Mouse (Mus musculus) ovary, adult 18-20 months (tissue): Measurements from ENCODE around the gene Dlgap1.
"Not testable (repeated sequence)": the region's sequence is repeated elsewhere in the genome, so short reads cannot be mapped to it uniquely, and the experiment has no call there.

Experiments
- DNase-seq: peaks from one replicate; pipeline ENCODE4 v3.0.0; 2022; ENCODE audit warnings: low spot score, mixed read lengths

The Dlgap1 gene

DNA sequence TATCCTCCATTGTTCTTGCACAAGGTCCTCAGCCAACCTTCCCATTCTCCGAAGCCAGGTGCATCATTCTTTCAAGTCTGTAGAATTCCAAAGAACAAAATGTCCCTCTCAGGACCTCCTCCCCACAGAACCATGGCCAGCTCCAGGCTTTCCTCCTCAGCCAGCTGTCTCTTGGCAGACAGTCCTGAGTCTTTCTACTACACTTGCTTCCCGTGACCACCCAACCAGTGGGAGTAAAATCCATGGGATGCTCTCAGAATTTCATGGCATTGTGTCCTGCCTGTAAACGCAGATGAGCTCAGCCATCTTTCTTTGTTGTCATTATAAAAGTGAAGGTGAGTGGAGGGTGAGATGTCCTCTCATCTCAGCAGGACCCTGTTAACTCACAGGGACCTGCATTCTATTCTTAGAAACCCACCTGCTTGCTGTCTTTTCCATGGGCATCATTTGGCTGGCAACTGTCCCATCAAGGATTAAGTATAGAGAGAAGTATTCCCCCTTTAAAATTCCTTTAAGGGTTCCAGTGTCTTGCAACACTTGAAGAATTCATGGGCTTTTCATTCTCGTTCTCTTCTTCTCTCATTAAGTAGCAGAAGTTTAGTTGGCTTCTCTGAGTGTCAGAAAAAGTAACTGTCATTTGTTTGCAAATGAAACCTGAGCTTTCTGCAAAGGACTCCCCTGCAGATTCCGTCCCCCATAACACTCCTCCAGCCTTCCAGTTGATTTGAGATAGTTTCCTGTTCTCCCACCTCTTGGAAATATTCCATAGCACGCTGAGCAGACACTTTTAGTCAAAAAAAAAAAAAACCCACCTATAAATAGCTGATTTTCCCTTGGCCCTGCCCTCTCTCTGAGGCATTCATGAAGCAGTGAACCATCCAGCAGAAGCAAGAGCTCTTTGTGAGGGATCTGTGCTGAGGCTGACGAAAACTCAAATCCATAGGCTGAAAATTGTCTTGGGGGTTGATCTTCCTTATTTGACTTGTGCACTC is 559.6 kb downstream of the Dlgap1 start:
- no peak for DNase-seq

DNA sequence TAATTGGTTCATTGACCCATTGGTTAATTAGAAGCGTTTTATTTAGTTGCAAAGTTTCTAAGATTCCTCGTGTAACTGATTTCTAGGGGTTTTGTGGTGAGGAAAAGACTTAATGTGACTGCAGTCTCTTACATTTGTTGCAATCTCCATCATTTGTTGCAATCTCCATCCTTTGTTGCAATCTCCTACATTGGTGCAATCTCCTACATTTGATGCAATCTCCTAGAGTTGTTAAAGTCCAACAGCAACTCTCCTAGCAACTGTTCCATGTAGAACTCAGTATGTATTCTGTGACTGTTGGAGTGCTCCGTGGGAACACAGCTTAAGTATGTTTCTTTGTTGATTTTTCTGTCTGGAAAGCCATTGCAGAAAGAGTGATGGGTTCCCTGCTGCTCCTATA is 565.4 kb downstream of the Dlgap1 start:
- no peak for DNase-seq

DNA sequence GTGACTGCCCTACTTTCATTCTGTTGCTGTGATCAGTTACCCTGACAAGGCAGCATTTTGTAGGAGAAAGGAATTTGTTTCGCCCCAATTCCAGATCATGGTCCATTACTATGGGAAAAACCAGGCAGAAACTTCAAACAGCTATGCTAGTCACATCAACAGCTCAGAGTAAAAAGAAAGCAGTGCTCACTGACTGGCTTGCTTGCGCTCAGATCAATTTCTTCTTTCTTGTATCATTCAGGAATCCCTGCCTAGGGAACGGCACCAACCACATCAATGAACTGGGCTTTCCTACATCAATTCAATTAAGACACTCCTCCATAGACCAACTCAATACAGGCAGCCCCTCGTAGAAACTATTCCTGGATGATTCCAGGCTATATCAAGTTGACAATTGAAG is 572.9 kb downstream of the Dlgap1 start:
- no peak for DNase-seq

DNA sequence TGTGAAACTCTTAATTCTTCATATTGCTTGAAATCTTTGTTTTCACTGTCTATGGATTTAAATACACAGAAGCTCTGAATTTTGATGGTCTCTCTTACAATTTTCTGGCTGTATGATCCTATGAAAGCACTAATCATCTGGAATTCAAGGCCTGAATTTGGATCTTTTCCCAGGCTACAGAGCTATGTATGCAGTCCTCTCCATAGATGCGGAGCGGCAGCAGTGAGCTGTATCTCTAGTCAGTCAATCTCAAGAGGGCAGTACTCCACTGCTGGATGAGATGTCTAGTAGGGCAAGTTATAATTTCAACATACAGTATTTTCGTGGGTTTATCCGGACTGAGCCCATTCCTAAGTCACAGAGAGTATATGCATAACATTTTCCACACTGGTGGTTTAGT is 581.9 kb downstream of the Dlgap1 start:
- DNase-seq = no peak

DNA sequence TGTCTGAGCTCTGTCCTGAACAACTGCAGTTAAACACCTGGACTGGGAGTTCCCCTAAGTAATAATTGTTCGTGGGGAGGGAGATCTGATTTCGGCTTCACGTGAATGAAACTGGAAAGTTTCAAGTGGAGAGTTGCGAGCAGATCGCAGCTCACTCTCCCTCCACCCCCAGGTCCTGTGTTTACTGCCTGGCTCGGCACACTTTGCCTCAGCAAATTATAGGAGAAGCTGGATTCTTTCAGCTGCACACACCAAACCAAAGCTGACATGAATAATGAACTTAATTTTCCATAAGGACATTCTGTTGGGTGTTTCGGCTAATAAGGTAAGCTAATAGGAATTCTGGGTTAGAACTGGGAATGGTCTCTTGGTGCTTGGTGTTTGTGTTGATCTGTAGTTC is 592.7 kb downstream of the Dlgap1 start:
- DNase-seq = no peak

DNA sequence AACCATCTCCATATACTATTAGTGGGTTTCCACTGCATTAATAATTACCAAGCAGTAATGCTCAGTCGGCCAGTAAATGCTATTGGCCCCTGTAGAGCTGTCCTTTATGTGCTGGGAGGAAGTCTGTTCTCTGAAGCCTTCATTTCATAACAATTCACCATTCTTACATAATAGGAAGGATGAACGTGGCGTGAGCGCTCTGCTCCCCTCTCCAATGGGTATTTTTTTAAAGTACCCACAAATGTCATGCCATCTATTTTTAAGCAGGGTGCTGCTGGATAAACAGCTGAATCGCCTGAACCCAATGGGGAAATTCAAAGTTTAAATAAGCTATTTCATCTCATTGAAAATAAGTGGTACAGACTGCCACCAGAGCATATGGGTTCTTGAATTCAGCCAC is 602.0 kb downstream of the Dlgap1 start:
- DNase-seq = no peak

DNA sequence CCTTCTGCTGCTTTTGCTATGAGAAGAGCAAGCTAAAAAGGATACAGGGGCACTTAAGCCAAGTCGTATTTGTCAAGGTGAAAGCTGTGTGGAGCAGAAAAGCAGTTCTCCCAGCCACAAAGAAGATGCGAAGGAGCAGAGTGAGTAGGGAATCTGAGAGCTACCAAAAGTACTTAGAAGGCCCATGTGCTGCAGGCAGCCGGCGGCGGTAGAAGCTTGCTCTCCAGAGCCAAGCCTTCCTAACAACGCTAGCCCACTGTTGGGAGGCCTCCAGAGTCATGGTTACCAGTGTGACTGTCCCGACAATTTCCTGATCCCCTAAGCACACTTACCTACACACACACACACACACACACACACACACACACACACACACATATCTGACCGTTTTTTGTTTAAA is 614.2 kb downstream of the Dlgap1 start:
- no peak for DNase-seq

DNA sequence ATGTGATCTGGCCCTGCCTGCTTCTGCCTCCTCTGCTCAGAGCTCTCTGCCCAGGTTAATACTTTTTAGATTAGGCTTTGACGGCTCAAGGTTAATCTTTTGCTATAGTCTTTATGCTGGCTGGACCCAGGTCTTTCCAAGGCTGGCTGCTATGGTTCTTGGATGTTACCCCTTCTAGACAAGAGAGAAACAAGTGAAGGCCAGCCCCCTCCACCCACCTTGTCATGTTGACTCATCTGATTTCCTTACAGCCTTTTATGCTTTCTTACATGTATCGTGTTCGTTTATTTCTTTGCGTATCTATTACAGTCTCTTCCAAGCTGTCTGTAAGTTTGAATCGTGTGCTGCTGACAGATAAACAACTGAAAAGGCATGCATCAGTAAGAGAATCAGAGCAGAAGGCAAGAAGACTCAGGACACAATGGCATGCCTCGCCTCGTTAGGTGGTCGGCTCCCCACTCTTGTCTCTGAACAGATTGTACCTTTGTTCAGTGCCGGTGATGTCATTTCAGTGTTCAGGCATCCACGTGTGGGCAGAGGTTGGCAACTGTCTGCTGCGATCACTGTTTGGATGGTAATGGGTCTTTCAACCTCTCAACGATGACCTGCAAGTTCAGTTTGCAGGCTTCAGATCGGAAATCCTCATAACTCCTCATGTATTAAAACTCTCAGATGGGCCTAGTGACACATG is 618.0 kb downstream of the Dlgap1 start:
- no peak for DNase-seq

DNA sequence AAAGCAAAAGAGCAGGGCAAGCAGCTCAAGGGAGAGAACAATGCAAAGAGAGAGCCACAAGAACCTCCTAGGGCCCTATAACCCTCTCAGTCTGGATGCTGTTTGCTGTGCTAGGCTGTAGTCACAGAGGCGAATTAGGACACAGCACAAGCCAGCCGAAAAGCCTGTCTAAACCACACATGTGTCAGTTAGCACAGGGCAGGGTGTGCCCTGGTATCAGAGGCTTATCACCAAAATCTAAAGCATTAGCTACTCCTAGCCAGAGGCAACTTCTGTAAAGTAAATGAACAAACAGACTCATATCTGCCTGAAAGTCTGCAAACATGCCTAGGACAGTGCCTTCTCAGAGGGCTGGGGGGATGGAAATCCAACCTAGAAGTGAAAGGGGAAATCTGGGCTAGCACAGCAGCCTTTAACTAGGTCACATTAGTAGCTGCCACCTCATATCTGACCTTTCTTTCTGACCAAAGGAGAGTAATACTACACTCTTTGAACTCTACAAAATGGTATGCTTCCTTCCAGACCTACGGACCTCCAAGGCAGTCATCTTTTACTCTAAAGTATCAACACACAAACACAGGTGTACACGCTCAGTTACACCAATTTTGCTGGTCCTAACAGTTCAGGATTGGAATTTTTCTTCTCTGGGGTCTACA is 619.2 kb downstream of the Dlgap1 start:
- DNase-seq = not testable (repeated sequence)

DNA sequence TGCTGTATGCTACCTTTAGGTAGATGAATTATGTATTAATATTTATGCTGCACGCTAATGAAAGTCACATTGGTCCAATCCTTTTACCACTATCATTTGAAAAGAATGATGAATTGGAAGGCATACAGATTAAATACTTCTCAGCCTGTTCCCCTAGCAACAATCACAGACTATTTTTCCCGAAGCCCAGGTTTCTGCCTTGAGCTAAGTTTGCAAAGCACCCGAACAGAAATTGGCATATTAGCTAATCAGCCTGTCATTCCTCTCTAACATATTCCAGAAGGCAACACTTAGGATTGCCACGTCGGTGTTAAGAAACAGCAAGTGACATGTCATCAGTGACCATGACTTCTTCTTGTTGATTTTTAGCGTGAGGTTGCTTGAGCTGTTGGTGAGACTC is 619.8 kb downstream of the Dlgap1 start:
- no peak for DNase-seq

DNA sequence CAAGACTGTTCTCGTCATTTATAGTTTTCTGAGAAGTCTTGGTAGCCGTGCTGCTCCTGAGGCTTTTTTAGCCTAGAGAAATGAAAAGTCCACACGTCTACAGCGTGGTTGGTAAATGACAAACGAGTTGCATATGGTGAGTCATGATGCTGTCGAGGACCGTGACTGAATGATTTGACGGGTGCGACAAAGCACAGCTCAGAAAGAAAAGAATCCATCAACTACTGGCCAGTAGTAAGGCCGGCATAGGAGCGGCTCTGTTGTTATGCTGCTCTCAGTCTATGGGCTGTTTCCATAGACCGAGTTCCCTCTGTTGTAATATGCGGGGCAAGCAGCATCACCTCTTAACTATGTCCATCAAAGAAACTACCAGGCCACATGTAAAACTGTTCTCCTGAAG is 620.3 kb downstream of the Dlgap1 start:
- DNase-seq = no peak

DNA sequence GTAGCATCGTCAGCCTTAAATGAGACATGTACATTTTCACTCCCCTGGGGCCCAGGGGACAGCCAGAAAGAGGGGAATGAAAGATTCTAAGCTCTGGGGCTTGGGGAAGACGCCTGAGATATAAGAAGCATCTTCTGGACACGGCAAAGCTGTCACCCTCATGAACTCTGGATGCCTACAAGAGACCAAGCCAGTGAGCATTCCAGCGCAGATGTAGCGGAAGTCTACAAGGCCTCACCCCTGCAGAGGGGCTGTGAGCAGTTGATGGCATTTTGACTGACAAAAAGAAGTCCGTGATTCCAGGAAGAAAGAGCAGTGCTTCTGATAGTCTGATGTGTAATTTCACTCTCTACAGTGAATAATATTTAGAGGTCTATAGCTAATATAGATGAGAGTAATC is 621.6 kb downstream of the Dlgap1 start:
- no peak for DNase-seq

DNA sequence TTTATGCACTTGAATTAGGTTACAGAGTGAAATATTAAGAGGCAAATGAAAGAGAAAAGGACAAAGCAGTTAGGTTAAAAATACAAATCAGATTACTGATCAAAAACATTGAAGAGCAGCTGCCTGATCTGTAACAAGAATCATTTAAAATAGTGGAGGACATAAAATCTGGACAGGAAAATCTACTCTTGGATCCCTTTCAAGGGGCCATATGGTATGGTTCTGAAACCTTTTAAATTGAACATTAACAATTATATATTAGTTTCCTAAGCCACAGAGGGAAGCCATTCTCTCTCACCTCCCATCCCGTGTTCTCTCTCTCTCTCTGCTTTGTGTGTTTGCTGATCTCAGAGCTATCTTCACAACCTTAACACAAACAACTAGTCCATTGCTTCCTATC is 625.4 kb downstream of the Dlgap1 start:
- DNase-seq = no peak

DNA sequence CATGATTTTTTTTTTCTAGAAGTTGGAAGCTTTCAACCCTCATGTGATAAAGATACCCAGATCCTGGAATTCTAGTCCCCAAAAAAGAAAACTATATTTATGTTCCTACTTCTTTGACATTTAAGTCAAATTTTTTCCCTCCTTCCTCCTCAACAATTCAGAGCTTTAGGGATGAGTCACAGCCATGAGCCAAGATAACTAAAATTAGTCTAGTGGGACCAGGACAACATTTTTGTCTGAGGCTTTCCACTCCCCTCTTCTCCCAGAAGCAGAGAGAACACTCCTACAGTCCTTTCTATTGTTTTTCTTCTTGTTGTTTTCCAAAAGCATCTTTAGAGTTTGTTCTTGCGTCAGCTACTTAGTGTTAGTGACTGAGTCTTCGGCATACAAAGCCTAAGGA is 627.5 kb downstream of the Dlgap1 start:
- DNase-seq = no peak

DNA sequence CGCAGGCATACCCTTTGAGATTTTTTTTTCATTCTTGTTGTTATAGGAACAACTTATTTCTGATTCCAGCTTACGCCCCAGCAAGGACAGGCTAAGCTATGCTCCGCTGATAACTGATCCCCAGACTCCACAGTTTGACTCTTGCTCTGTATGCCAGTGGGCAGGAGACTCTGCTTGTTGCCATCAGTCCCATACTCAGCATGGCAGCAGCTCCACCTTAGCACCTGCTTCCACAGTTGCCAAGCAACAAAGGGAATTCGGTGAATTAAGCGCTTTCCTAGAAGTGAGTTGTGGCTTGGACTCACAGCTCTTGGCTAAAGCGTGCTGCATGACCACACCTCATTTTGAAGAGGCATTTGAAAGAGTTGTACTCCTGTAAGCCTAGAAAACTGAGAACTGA is 631.6 kb downstream of the Dlgap1 start:
- DNase-seq = no peak

DNA sequence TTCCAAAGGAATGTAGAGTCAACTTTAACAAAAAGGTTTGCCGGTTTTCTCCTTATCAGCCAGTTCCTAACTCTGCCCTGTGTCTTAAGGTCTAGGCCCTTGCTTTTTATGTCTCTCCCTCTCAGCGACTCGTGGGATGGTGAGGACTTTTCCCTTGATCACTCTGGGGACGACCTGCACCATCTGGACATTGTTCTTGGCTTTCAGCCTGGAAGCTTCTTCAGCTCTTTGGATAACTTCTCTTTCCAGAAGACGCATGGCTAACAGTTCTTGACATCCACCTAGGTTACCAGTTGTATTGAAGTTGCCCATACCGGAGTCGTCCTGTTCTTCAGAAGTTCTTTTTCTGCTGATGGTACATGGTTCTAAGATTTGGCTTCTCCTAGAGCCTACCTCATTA is 633.2 kb downstream of the Dlgap1 start:
- no peak for DNase-seq

DNA sequence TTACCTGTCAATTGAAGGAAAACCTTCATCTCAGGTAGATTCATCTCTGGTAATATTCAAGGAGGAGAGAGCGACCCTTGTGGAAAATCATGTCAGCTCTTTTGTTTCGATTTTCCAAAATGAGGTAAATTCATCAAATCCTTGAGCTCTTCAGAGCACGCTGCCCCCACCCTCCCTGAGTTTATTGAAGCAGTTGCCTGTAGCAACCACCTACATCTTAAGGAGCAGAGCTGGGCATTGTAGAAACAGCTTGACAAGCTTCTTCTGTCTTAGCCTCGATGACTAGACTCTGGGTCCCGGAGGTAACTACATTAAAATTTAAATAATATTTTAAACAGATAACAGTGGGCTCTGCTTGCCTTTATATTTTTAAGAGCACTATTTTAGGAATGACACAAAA is 636.8 kb downstream of the Dlgap1 start:
- no peak for DNase-seq

DNA sequence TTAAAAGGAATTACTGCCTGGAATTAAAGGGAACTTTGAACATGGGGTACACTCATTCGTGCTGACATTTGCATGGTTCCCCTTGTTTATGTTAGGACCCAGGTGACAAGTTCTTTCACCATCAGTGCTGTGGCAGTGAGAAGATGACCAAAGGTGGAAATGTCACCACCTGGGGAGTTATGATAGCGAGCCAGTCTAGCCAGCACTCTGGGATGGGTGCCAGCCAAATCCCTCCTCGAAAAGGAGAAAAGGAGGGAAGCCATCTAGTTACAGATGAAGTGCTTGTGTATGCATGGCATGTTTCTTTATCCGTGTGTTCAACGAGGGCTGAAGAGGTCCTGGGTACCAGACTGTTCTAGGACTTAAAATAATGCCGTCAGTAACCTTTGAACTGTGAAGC is 643.3 kb downstream of the Dlgap1 start:
- DNase-seq = no peak

DNA sequence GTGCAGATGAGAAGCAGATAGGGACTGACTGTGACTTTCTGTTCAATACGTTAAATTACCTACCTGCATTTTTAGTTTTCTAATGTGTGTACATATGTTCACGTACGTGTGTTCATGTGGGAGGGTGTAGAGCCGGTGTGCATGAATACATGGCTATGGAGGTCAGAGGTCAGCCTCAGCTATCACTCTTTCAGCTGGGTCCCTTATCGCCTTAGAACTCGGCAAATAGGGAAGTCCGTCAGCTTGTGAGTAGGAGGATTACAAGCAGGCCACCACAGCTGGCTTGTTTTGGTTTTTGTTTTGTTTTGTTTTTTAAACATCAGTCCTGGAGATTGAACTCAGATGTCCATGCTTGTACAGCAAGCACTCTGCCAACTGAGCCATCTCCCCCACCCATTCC is 645.0 kb downstream of the Dlgap1 start:
- DNase-seq = no peak

DNA sequence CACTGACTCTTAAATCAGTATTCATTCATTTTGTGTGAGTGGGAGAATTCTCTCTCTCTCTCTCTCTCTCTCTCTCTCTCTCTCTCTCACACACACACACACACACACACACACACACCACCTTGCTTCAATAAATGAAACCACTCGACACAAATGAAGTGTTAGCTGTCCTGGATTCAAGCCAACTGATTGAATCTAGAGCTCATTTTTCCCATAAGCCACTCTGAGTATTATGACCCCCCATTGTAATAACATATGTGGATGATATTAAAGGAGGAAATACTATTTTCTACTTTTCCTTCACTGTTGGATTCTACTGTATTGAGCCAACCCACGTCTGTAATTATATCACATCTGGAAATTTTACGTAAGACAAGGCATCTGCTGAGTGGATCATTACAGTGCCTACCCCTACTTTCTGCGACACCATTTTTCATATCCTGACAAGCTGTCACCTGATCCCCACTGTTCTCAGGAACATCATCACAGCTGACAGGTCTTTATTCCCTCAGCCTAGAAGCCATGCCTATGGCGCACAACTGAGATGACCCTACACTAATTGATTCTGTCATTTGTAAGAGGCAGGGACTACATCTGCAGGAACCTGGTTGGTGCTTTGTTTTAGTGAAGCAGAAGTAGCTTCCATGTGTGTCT is 645.7 kb downstream of the Dlgap1 start:
- no peak for DNase-seq

DNA sequence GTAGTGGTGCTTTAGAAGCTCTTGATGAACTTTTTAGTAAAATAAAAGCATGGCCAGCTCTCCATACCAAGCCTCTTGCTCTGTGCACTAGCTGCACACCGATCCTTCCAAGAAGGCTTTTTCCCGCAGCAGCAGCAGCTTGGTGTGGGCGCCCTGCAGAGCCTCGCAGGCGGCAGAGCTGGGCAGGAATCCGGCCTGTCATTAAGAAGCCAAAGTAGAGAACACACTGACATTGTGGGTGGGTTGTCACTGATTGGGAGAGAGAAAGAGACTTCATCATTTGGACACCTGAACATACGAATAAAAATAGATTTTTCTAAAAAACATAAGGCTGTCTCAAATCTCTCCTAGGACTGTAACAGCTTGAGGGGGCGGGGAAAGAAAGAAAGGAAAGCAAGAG is 653.6 kb downstream of the Dlgap1 start:
- no peak for DNase-seq

DNA sequence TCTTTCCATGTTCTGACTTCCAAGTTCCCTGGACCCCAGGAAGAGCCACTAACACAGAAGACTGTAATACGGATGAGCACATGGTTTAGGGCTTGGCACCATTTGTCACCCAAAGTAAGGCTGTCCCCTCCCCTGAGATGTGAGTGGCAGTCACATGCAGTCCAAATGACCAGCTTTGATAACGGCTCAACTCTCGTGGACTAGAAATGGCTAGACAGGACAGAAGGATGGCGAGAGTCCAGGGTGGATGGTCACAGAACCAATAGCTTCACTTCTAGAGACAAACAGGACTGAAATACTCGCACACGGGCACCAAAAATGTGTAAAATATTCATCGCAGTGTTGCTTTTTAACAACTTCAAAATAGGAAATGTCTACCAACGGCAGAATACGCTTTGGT is 657.5 kb downstream of the Dlgap1 start:
- no peak for DNase-seq
